Mouse (Mus musculus): ENCODE data around the gene Olfr137.

Olfr137 gene

DNA sequence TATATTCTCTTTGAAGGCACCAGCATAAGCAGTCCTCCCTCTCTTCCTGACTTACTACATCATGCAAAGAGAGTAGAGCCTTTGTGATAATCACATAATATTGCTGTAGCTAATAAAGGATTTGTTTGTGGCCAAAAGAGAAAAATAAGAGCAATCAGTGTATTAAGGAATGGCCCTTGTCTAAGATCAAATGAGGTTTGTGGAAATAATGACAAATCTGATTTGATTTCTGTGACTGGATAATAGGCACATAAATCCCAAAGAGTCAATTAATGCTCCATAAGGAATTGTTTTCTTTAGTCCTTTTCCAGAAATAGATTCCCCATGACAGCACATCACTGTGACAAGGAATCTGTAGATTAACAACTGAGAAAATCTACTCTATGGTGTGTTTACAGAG is at the start of gene Olfr137:
Olfr137 (minus strand) TSS at position 101 of the 400 bp plus-strand sequence.
- no peak for DNase-seq (ENCODE audit: low read depth)

DNA sequence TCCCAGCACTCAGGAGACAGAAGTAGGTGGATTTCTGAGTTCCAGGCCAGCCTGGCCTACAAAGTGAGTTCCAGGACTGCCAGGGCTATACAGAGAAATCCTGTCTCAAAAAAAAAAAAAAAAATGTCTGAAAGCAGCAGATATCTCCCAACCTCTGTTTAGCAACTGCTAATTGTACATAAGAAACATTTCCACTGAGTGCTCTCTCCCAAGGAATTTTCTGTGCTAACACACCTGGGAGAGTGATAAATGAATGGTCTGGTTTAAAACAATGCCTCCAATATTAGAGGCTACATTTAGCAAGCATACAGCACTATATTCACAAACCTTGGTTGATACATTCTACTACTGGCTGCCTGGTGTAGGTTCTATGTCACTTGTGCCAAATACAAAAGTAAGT is 22.2 kb upstream of the Olfr137 start, which contains the start of gene Olfr136:
Olfr136 (plus strand) TSS at position 301 of the 400 bp plus-strand sequence.
- no peak for DNase-seq (ENCODE audit: low read depth)

DNA sequence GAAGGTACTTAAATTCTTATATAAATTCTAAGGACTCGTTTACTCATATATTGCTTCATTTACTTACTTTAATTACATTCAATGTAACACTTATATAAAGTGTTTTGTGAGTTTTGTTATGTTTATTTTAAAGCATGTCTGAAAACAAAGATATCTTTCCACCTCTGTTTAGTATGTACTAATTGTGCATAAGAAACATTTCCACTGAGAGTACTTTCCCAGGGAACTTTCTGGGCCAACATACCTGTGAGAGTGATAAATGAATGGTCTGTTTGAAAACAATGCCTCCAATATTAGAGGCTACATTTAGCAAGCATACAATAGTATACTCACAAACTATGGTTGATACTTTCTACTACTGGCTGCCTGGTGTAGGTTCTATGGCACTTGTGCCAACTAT is 46.6 kb downstream of the Olfr137 start, which contains the start of gene Olfr138:
Olfr138 (plus strand) TSS at position 301 of the 400 bp plus-strand sequence.
- DNase-seq (ENCODE audit: low read depth): no peak

Data from c-Kit-positive CD71-positive TER-119-negative erythroid progenitor cells, embryonic 14.5 days (primary cell).